Mouse (Mus musculus) midbrain, embryonic 11.5 days (tissue): ENCODE measurements around the gene Ttc37. TPM values are rescaled to one million over a fixed set of nuclear protein-coding genes. Genes with fewer than 3 reads are reported as not detected.

Source experiments
- ATAC-seq: fragments of 200-750 bp; cut with Nextera tagmentation; 2 replicates; pipeline ENCODE4 v1.8.0; 2017; ENCODE audit warnings: moderate TSS enrichment, moderate library complexity; ENCODE audit not compliant: low FRiP score
- DNase-seq: peaks from one replicate; pipeline ENCODE4 v3.0.0; 2015; ENCODE audit warnings: low spot score; ENCODE audit errors: missing footprints
- H3K27ac ChIP-seq: fragments of 300-500 bp; sonication (generic); 2 replicates; pipeline ENCODE4 v1.5.1; 2014; ENCODE audit warnings: low read depth, low read length
- H3K27me3 ChIP-seq: fragments of 300-500 bp; sonication (generic); 2 replicates; pipeline ENCODE4 v1.6.1; 2014; ENCODE audit warnings: mild to moderate bottlenecking, low read length, moderate library complexity, mixed read lengths; ENCODE audit not compliant: control insufficient read depth, insufficient read depth
- H3K36me3 ChIP-seq: fragments of 300-500 bp; sonication (generic); 2 replicates; pipeline ENCODE4 v1.6.1; 2014; ENCODE audit warnings: mild to moderate bottlenecking, low read length, moderate library complexity, mixed read lengths; ENCODE audit not compliant: control insufficient read depth, insufficient read depth
- H3K4me1 ChIP-seq: fragments of 300-500 bp; sonication (generic); 2 replicates; pipeline ENCODE4 v1.6.1; 2014; ENCODE audit warnings: low read length; ENCODE audit not compliant: control insufficient read depth, insufficient read depth
- H3K4me2 ChIP-seq: fragments of 300-500 bp; sonication (generic); 2 replicates; pipeline ENCODE4 v1.6.1; 2014; ENCODE audit warnings: mild to moderate bottlenecking, moderate library complexity
- H3K4me3 ChIP-seq: fragments of 300-500 bp; sonication (generic); 2 replicates; pipeline ENCODE4 v1.5.1; 2014; ENCODE audit warnings: low read depth, low read length
- H3K9ac ChIP-seq: fragments of 300-500 bp; sonication (generic); 2 replicates; pipeline ENCODE4 v1.6.1; 2014; ENCODE audit warnings: low read length
- H3K9me3 ChIP-seq: fragments of 300-500 bp; sonication (generic); 2 replicates; pipeline ENCODE4 v1.6.1; 2016; ENCODE audit warnings: low read length; ENCODE audit not compliant: control insufficient read depth
- WGBS: fragments of 180-500 bp; shearing (Covaris S2); extraction: QIAGEN DNeasy Blood & Tissue Kit; methylation state at CpG from one replicate; pipeline ENCODE4 v1.1.7; 2014; 5-methylcytosine and 5-hydroxymethylcytosine counted together
- polyA plus RNA-seq: library from polyadenylated mRNA; unstranded; fragments of >200 nt; fragmentation: Nextera tagmentation; extraction: Ambion mirVana; gene quantifications from 2 replicates; pipeline ENCODE4 v1.2.1, GENCODE M21; 2014

Ttc37 gene
- polyA plus RNA-seq, 1 experiment from 2014 or later: 14.1 TPM

DNA sequence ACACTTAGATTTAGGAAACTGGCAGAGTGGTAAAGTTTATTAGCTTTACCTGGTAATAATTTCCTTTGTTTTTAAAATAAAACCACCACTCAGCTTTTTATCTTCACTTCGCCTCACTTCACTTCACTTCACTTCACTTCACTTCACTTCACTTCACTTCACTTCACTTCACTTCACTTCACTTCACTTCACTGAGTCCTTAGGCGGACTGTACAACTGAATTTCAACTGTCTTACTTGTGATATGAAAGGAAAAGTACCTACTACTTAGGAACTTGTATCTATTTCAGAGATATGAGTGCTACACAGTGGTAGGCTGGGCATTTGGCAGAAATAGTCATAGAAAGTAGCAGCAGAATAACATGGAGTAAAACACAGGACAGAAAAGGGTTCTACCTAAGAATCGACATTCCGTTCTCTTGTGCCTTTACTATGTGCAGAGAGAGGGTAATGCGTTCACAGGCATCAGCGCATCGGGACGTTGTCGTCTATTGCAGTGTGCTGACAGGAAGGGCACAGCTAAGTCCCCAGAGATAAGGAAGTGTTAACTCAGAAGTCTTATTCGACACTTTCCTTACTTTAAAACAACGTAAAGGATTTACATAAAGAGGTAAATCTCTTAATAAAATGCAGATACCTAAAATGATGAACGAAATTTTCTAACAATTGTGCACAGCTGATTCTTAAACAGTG is 42.7 kb downstream of the Ttc37 start:
- Histone ChIP-seq H3K4me2 (no peak overlapping the region), H3K9ac (no peak overlapping the region), H3K4me1 (no peaks in the 10 kb centered on the region), H3K36me3 (no peaks in the 10 kb centered on the region; the same call in 1 of the 2 replicates), H3K27me3 (no peaks in the 10 kb centered on the region), H3K9me3 (no peaks in the 10 kb centered on the region), H3K4me3 (no peak overlapping the region), H3K27ac (no peak overlapping the region)
- DNase-seq: peak; percentile 75
- ATAC-seq: no peak
- 90% methylated on average over 12 of the region's 12 CpGs for WGBS

DNA sequence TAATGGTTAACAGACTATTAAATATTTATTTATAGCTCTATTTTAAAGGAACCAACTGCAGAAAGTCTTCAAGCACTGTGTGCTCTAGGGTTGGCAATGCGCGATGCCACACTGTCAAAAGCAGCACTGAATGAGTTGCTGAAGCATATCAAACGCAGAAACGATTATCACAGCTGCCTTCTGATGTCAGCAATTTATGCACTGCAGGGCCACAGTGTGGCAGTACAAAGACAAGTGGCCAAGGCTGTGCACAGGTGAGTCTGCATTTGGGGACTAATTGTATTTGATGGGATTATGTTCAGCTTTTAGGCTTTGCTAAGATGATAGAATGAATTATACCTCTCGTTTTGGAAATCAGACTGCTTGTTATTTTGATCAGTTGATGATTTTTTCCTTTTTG is 51.9 kb downstream of the Ttc37 start:
- peaks cover 2% of the 10 kb centered on the region; the same call in 1 of the 2 replicates for H3K36me3 ChIP-seq
- no peaks in the 10 kb centered on the region for H3K4me1 ChIP-seq
- no peak overlapping the region for H3K9ac ChIP-seq
- ATAC-seq (no peak), DNase-seq (no peak)
- H3K9me3 ChIP-seq: no peaks in the 10 kb centered on the region
- H3K27ac ChIP-seq: no peak overlapping the region
- no peaks in the 10 kb centered on the region for H3K27me3 ChIP-seq
- WGBS: 90% methylated on average over 5 of the region's 5 CpGs
- no peak overlapping the region for H3K4me3 ChIP-seq
- no peak overlapping the region for H3K4me2 ChIP-seq

DNA sequence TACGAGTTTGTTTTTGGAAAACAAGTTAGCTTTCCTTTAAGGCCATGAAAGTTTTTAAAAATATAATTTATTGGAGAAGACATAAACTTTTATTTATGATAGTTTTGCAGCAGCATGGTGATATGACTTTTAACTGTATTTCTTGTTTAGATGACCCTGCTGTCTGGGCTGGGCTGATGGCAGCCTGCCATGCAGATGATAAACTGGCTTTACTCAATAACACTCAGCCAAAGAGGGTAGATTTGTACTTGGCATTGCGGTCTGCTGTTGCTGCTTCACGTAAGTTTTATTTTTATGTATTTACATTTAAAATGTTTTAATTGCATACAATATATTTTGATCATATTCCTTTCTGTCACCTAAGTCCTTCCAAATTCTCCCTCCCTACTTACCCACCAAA is 58.6 kb downstream of the Ttc37 start:
- H3K36me3 ChIP-seq: peaks cover 6% of the 10 kb centered on the region; the same call in 1 of the 2 replicates
- ATAC-seq (no peak), DNase-seq (peak; percentile 17)
- no peak overlapping the region for H3K4me3 ChIP-seq
- H3K27ac ChIP-seq: no peak overlapping the region
- H3K9me3 ChIP-seq: no peaks in the 10 kb centered on the region
- no peak overlapping the region for H3K4me2 ChIP-seq
- H3K9ac ChIP-seq: no peak overlapping the region
- H3K27me3 ChIP-seq: no peaks in the 10 kb centered on the region
- H3K4me1 ChIP-seq: no peaks in the 10 kb centered on the region
- WGBS: 94% methylated on average over 3 of the region's 3 CpGs

DNA sequence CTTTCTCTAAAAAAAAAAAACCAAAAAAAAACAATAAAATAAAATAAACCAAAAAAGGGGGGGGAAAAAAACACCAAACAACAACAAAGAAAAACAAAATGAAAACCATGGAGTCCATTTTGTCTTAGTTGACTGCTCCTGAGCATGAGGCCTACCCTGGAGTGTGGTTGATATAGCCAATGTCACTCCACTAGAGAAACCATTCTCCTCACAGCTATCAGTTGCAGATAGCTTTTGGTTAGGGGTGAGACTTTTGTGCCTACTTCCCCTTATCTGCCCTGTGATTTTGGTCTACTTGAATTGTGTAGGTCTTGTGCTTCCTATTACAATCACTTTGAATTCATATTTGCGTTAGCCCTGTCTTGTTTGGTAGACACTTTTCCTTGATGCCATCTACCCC is 59.0 kb downstream of the Ttc37 start:
- H3K9ac ChIP-seq: no peak overlapping the region
- no peak overlapping the region for H3K4me2 ChIP-seq
- peak; percentile 60 for DNase-seq
- 100% methylated on average over 1 of the region's 1 CpGs for WGBS
- no peaks in the 10 kb centered on the region for H3K27me3 ChIP-seq
- H3K27ac ChIP-seq: no peak overlapping the region
- ATAC-seq: no peak
- no peak overlapping the region for H3K4me3 ChIP-seq
- no peaks in the 10 kb centered on the region for H3K4me1 ChIP-seq
- H3K9me3 ChIP-seq: no peaks in the 10 kb centered on the region
- peaks cover 6% of the 10 kb centered on the region; the same call in 1 of the 2 replicates for H3K36me3 ChIP-seq

DNA sequence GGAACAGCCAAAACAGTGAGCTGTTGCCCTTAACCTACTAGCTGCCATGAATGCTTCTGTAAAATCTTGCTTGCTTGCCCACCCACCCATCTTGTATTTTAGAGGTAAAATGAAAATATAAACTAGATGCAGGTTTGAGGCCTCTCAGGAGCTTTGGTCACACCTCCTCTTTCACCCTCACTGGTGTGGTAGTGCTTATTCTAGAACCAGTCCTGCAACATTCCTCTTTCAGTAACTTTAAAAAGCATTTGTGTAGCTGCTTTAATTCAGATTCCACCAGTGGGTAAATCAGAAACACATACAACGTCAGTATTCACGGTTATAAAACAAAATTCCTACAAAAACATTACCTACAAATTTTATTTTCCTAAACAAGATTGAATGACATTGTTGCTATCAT is 62.1 kb downstream of the Ttc37 start:
- ATAC-seq (no peak), DNase-seq (peak; percentile 54)
- H3K9me3 ChIP-seq: no peaks in the 10 kb centered on the region
- no peaks in the 10 kb centered on the region for H3K27me3 ChIP-seq
- peaks cover 6% of the 10 kb centered on the region; the same call in 1 of the 2 replicates for H3K36me3 ChIP-seq
- WGBS: 97% methylated on average over 2 of the region's 2 CpGs
- no peak overlapping the region for H3K27ac ChIP-seq
- H3K4me1 ChIP-seq: no peaks in the 10 kb centered on the region
- H3K9ac ChIP-seq: no peak overlapping the region
- no peak overlapping the region for H3K4me2 ChIP-seq
- H3K4me3 ChIP-seq: no peak overlapping the region

DNA sequence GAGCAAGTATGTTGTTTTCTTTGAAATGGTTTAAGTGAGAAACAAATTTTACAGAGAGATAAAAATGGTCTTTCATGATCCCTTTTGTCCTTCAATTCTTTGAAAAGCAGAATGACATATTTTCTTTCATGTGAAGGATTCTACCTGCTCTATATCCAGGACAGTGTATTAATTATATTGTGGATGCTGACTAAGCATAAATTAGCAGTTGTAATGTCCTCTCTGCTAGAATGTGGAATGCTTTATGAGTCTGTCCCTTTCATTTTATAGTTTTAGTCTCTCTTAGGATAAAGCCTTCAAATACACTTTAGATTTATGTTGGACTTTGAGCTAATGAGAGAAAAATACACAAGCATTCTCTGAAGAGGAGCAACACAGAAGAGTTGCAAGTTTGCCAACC is 75.8 kb downstream of the Ttc37 start:
- Histone ChIP-seq H3K4me3 (no peak overlapping the region), H3K9ac (no peak overlapping the region), H3K4me2 (no peak overlapping the region), H3K36me3 (peaks cover 5% of the 10 kb centered on the region; the same call in 1 of the 2 replicates), H3K27ac (no peak overlapping the region), H3K4me1 (no peaks in the 10 kb centered on the region), H3K9me3 (no peaks in the 10 kb centered on the region; the same call in 1 of the 2 replicates), H3K27me3 (no peaks in the 10 kb centered on the region)
- no peak for ATAC-seq
- peak; percentile 31 for DNase-seq

DNA sequence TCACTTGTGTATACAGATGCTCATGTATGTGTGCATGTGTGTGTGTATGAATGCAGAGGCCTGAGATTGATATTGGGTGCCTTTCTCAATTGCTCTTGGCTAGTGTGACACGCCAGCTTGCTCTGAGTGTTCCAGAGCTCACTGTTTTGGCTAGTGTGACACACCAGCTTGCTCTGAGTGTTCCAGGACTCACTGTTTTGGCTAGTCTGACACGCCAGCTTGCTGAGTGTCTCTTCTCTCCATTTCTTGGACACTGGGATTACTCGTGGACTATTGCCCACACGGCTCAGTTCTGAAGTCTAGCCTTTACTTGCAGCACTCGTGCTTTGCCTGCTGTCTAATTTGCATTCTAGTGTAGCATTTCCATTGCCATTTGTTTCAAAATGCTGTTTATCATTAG is 80.2 kb downstream of the Ttc37 start:
- 91% methylated on average over 5 of the region's 5 CpGs for WGBS
- no peaks in the 10 kb centered on the region; the same call in 1 of the 2 replicates for H3K9me3 ChIP-seq

DNA sequence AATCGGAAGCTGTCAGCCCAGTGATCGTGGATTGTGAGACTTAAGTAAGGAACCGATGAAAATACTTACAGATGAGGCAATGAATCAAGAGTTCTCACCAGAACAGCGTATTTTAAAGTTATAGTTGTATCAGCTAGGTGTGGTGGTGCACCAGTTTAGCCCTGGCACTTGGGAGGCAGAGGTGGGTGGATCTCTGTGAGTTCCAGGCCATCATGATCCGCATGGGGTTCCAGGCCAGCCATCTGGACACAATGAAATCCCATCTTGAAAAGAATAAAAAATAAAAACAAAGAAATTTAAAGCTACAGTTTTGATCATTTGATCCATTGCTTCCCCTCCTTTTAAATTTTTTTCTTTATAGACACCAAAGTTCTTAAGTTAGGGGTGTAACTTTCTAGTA is 89.1 kb downstream of the Ttc37 start:
- H3K4me1 ChIP-seq: no peaks in the 10 kb centered on the region
- H3K27me3 ChIP-seq: no peaks in the 10 kb centered on the region
- H3K27ac ChIP-seq: no peak overlapping the region
- no peaks in the 10 kb centered on the region for H3K36me3 ChIP-seq
- no peak for ATAC-seq
- no peak overlapping the region for H3K4me3 ChIP-seq
- peak; percentile 35 for DNase-seq
- no peaks in the 10 kb centered on the region for H3K9me3 ChIP-seq
- 93% methylated on average over 5 of the region's 5 CpGs for WGBS
- no peak overlapping the region for H3K9ac ChIP-seq
- H3K4me2 ChIP-seq: no peak overlapping the region

More for the DNA sequence above, 80.2 kb downstream of the Ttc37 start:
- H3K4me2 ChIP-seq: no peak overlapping the region
- H3K9ac ChIP-seq: no peak overlapping the region
- DNase-seq: no peak
- H3K4me1 ChIP-seq: no peaks in the 10 kb centered on the region
- H3K36me3 ChIP-seq: peaks cover 5% of the 10 kb centered on the region; the same call in 1 of the 2 replicates
- no peak overlapping the region for H3K4me3 ChIP-seq
- H3K27ac ChIP-seq: no peak overlapping the region
- no peaks in the 10 kb centered on the region for H3K27me3 ChIP-seq
- ATAC-seq: no peak

DNA sequence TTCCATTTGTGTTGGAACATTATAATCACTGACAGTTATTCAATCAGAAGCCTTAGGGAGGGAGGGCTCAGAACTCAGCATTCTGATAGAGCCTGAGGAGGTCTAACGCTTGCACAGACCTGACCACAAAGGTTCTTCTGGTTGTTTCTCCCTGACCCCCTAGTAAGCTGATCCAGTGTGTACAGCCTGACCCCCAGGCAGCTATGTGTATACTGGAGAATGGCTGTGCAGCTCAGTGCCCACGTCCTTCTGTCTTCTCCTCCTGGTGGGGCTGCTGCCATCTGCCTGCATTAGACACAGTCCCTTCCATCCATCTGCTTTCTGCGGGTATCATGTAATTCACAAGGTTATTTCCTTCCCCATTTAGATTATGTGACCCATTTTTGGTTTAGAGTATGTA is 90.7 kb downstream of the Ttc37 start:
- H3K4me3 ChIP-seq: no peak overlapping the region
- no peaks in the 10 kb centered on the region for H3K4me1 ChIP-seq
- no peak overlapping the region for H3K27ac ChIP-seq
- peak; percentile 56 for DNase-seq
- H3K9me3 ChIP-seq: no peaks in the 10 kb centered on the region
- whole genome bisulfite sequencing: 81% methylated on average over 3 of the region's 3 CpGs
- no peaks in the 10 kb centered on the region for H3K27me3 ChIP-seq
- no peak overlapping the region for H3K9ac ChIP-seq
- no peak for ATAC-seq
- H3K4me2 ChIP-seq: no peak overlapping the region
- H3K36me3 ChIP-seq: no peaks in the 10 kb centered on the region
